Mouse (Mus musculus) limb, embryonic 14.5 days (tissue): ENCODE results near the gene Rps27rt. TPM values are rescaled to one million over a fixed set of nuclear protein-coding genes. Genes with fewer than 3 reads are reported as not detected.
A peak's percentile ranks its signal among the peaks of the same experiment; 100 is the strongest.

Source experiments
- ATAC-seq: fragments of 200-750 bp; cut with Nextera tagmentation; 2 replicates; pipeline ENCODE4 v1.8.0; 2017; ENCODE audit warnings: low read depth, moderate number of reproducible peaks, moderate TSS enrichment; ENCODE audit not compliant: low FRiP score
- DNase-seq: peaks from one replicate; pipeline ENCODE4 v3.0.0-alpha.2; 2015; ENCODE audit warnings: low spot score
- H3K27ac ChIP-seq: fragments of 300-500 bp; sonication (generic); replicated peaks from 2 replicates; pipeline ENCODE4 v1.5.1; 2014; ENCODE audit warnings: low read depth, mild to moderate bottlenecking, low read length, moderate library complexity, mixed read lengths
- H3K27me3 ChIP-seq: fragments of 300-500 bp; sonication (generic); 2 replicates; pipeline ENCODE4 v1.6.1; 2014; ENCODE audit warnings: low read length, mixed read lengths; ENCODE audit not compliant: control insufficient read depth, insufficient read depth
- H3K36me3 ChIP-seq: fragments of 300-500 bp; sonication (generic); 2 replicates; pipeline ENCODE4 v1.6.1; 2014; ENCODE audit warnings: mild to moderate bottlenecking, low read length, moderate library complexity, mixed read lengths; ENCODE audit not compliant: control insufficient read depth, insufficient read depth
- H3K4me1 ChIP-seq: fragments of 300-500 bp; sonication (generic); 2 replicates; pipeline ENCODE4 v1.6.1; 2014; ENCODE audit warnings: antibody characterized with exemption, low read length, mixed read lengths; ENCODE audit not compliant: control insufficient read depth, insufficient read depth
- H3K4me2 ChIP-seq: fragments of 300-500 bp; sonication (generic); replicated peaks from 2 replicates; pipeline ENCODE4 v1.6.1; 2014; ENCODE audit warnings: low read depth, mild to moderate bottlenecking, low read length, moderate library complexity; ENCODE audit not compliant: severe bottlenecking
- H3K4me3 ChIP-seq: fragments of 300-500 bp; sonication (generic); replicated peaks from 2 replicates; pipeline ENCODE4 v1.5.1; 2014; ENCODE audit warnings: low read length
- H3K9ac ChIP-seq: fragments of 300-500 bp; sonication (generic); 2 replicates; pipeline ENCODE4 v1.6.1; 2014; ENCODE audit warnings: mild to moderate bottlenecking, low read depth, low read length, moderate library complexity; ENCODE audit not compliant: severe bottlenecking
- H3K9me3 ChIP-seq: fragments of 300-500 bp; sonication (generic); 2 replicates; pipeline ENCODE4 v1.6.1; 2016; ENCODE audit warnings: low read length; ENCODE audit not compliant: control insufficient read depth
- POLR2A ChIP-seq: fragments of 200-500 bp; IDR thresholded peaks from 2 replicates; pipeline ENCODE4 v1.8.0; 2012; ENCODE audit warnings: inconsistent platforms, mild to moderate bottlenecking, moderate library complexity, borderline replicate concordance; ENCODE audit not compliant: insufficient read depth, insufficient read length; ENCODE audit errors: extremely low read depth
- WGBS: fragments of 180-500 bp; shearing (Covaris S2); extraction: QIAGEN DNeasy Blood & Tissue Kit; methylation state at CpG from one replicate; pipeline ENCODE4 v1.1.7; 2014; 5-methylcytosine and 5-hydroxymethylcytosine counted together
- polyA plus RNA-seq, 2 experiments: library from polyadenylated mRNA; depleted of rRNA in 1 of 2; stranded (reverse) in 1 of 2; unstranded in 1 of 2; fragments of >200 nt; fragmentation: Nextera tagmentation in 1 of 2; extraction: Ambion mirVana in 1 of 2; gene quantifications; 2 replicates each; pipeline versions ENCODE4 v1.2.1 to v1.2.3; 2012 to 2014

Gene Rps27rt
- polyA plus RNA-seq, 2 experiments: 50.7 to 574 TPM

- 47% methylated on average over 11 of the region's 11 CpGs for WGBS
- no peak overlapping the region for H3K27ac ChIP-seq
Measured at GRCm38 (mm10) chr9:114934231-114934630, 48.3 kb downstream of the Rps27rt start.

GRCm38 (mm10) chr9:114933723-114934171 lies 48.8 kb downstream of the Rps27rt start, which contains the start of gene Gpd1l:
Gene Gpd1l (minus strand): TSS chr9:114933987.
- DNase-seq (peak; percentile 95), ATAC-seq (peak; percentile 98)
- under 1% methylated on average over 29 of the region's 30 CpGs for WGBS
- H3K4me1 ChIP-seq: peaks cover 8% of the 10 kb centered on the region
- H3K9me3 ChIP-seq: no peaks in the 10 kb centered on the region
- peak within 1 kb of the TSS; percentile 55 for H3K9ac ChIP-seq
- no peaks in the 10 kb centered on the region for H3K36me3 ChIP-seq
- peak within 1 kb of the TSS; percentile 63; the same call in 1 of the 2 replicates for H3K27ac ChIP-seq
- H3K27me3 ChIP-seq: no peaks in the 10 kb centered on the region
- peak within 1 kb of the TSS; percentile 97 for H3K4me2 ChIP-seq
- 0 out of 2 replicates have a peak, but pooled peaks have one; percentile 30 for TF ChIP-seq POLR2A
- peak within 1 kb of the TSS; percentile 57 for H3K4me3 ChIP-seq

More at GRCm38 (mm10) chr9:114934231-114934630, 48.3 kb downstream of the Rps27rt start:
- TF ChIP-seq POLR2A: no peak
- DNase-seq (no peak), ATAC-seq (no peak)
- H3K4me3 ChIP-seq: peak overlapping the region; percentile 57
- H3K36me3 ChIP-seq: no peaks in the 10 kb centered on the region
- H3K4me2 ChIP-seq: peak overlapping the region; percentile 97
- H3K4me1 ChIP-seq: peaks cover 8% of the 10 kb centered on the region
- H3K9me3 ChIP-seq: no peaks in the 10 kb centered on the region
- no peak overlapping the region for H3K9ac ChIP-seq
- H3K27me3 ChIP-seq: no peaks in the 10 kb centered on the region

- no peak for DNase-seq
- under 1% methylated on average over 33 of the region's 50 CpGs for WGBS
- ATAC-seq: peak; percentile 28; the same call in 1 of the 2 replicates
Measured at GRCm38 (mm10) chr9:114933037-114933722, 49.4 kb downstream of the Rps27rt start.

GRCm38 (mm10) chr9:114932607-114933006 lies 49.9 kb downstream of the Rps27rt start:
- Histone ChIP-seq H3K4me3 (peak overlapping the region; percentile 57), H3K4me2 (peak overlapping the region; percentile 97), H3K9ac (peak overlapping the region; percentile 55), H3K27me3 (no peaks in the 10 kb centered on the region), H3K4me1 (peaks cover 8% of the 10 kb centered on the region), H3K36me3 (no peaks in the 10 kb centered on the region), H3K9me3 (no peaks in the 10 kb centered on the region), H3K27ac (no peak overlapping the region)
- WGBS: 26% methylated on average over 13 of the region's 13 CpGs
- TF ChIP-seq POLR2A: no peak
- ATAC-seq: no peak
- no peak for DNase-seq

More at GRCm38 (mm10) chr9:114933037-114933722, 49.4 kb downstream of the Rps27rt start:
- Histone ChIP-seq H3K4me2 (peak overlapping the region; percentile 97), H3K9ac (peak overlapping the region; percentile 55), H3K36me3 (no peaks in the 10 kb centered on the region), H3K27me3 (no peaks in the 10 kb centered on the region), H3K4me1 (peaks cover 8% of the 10 kb centered on the region), H3K27ac (peak overlapping the region; percentile 63; the same call in 1 of the 2 replicates), H3K4me3 (peak overlapping the region; percentile 57), H3K9me3 (no peaks in the 10 kb centered on the region)
- TF ChIP-seq POLR2A: no peak

Other genes starting within 250 kb of the Rps27rt start
- gene Cmtm7, start 200.9 kb downstream of the Rps27rt start, polyA plus RNA-seq (2012; rRNA removed): 118 and 165 TPM in 2 replicates
- 126 and 127 TPM in 2 replicates for gene Cmtm7, start 200.9 kb downstream of the Rps27rt start, polyA plus RNA-seq (2014; fragmentation: Nextera tagmentation; extraction: Ambion mirVana)
- 14.2 and 19.7 TPM in 2 replicates for gene Cmtm8, start 138.6 kb downstream of the Rps27rt start, polyA plus RNA-seq (2012; rRNA removed)
- 19.2 and 20.5 TPM in 2 replicates for gene Cmtm8, start 138.6 kb downstream of the Rps27rt start, polyA plus RNA-seq (2014; fragmentation: Nextera tagmentation; extraction: Ambion mirVana)
- gene Gpd1l, start 48.8 kb downstream of the Rps27rt start, polyA plus RNA-seq (2012; rRNA removed): 11.1 and 11.5 TPM in 2 replicates
- 6.4 and 6.5 TPM in 2 replicates for gene Gpd1l, start 48.8 kb downstream of the Rps27rt start, polyA plus RNA-seq (2014; fragmentation: Nextera tagmentation; extraction: Ambion mirVana)
- 7.9 and 8.4 TPM in 2 replicates for gene Osbpl10, start 4.2 kb downstream of the Rps27rt start, polyA plus RNA-seq (2012; rRNA removed)
- 3.4 TPM in 2 replicates for gene Osbpl10, start 4.2 kb downstream of the Rps27rt start, polyA plus RNA-seq (2014; fragmentation: Nextera tagmentation; extraction: Ambion mirVana)